Mouse (Mus musculus) heart, embryonic 11.5 days (tissue): ENCODE data around the gene Tdrd3. TPM values are rescaled to one million over a fixed set of nuclear protein-coding genes. Genes with fewer than 3 reads are reported as not detected.

Source experiments
- ATAC-seq: fragments of 200-750 bp; cut with Nextera tagmentation; replicated peaks from 2 replicates; pipeline ENCODE4 v1.8.0; 2017; ENCODE audit warnings: moderate library complexity; ENCODE audit not compliant: insufficient number of reproducible peaks, low FRiP score, low TSS enrichment
- H3K27ac ChIP-seq: fragments of 300-500 bp; sonication (generic); 2 replicates; pipeline ENCODE4 v1.5.1; 2014; ENCODE audit warnings: mild to moderate bottlenecking, low read depth, low read length
- H3K27me3 ChIP-seq: fragments of 300-500 bp; sonication (generic); 2 replicates; pipeline ENCODE4 v1.6.1; 2014; ENCODE audit warnings: mild to moderate bottlenecking, low read length, mixed read lengths; ENCODE audit not compliant: control insufficient read depth, insufficient read depth
- H3K36me3 ChIP-seq: fragments of 300-500 bp; sonication (generic); 2 replicates; pipeline ENCODE4 v1.6.1; 2014; ENCODE audit warnings: mild to moderate bottlenecking, low read length, moderate library complexity, mixed read lengths; ENCODE audit not compliant: control insufficient read depth, insufficient read depth
- H3K4me1 ChIP-seq: fragments of 300-500 bp; sonication (generic); 2 replicates; pipeline ENCODE4 v1.6.1; 2014; ENCODE audit warnings: low read length; ENCODE audit not compliant: control insufficient read depth, insufficient read depth
- H3K4me2 ChIP-seq: fragments of 300-500 bp; sonication (generic); 2 replicates; pipeline ENCODE4 v1.6.1; 2014; ENCODE audit warnings: mild to moderate bottlenecking, moderate library complexity
- H3K4me3 ChIP-seq: fragments of 300-500 bp; sonication (generic); 2 replicates; pipeline ENCODE4 v1.5.1; 2014; ENCODE audit warnings: low read depth, low read length
- H3K9ac ChIP-seq: fragments of 300-500 bp; sonication (generic); 2 replicates; pipeline ENCODE4 v1.6.1; 2014; ENCODE audit warnings: mild to moderate bottlenecking, low read depth, low read length, moderate library complexity
- H3K9me3 ChIP-seq: fragments of 300-500 bp; sonication (generic); replicated peaks from 2 replicates; pipeline ENCODE4 v1.6.1; 2016; ENCODE audit warnings: low read length; ENCODE audit not compliant: control insufficient read depth
- WGBS: fragments of 180-500 bp; shearing (Covaris S2); extraction: QIAGEN DNeasy Blood & Tissue Kit; methylation state at CpG from one replicate; pipeline ENCODE4 v1.1.7; 2014; ENCODE audit not compliant: insufficient replicate concordance; 5-methylcytosine and 5-hydroxymethylcytosine counted together
- polyA plus RNA-seq: library from polyadenylated mRNA; unstranded; fragments of >200 nt; fragmentation: Nextera tagmentation; extraction: Ambion mirVana; gene quantifications from 2 replicates; pipeline ENCODE4 v1.2.1, GENCODE M21; 2014

Tdrd3 gene
- polyA plus RNA-seq, 1 experiment from 2014 or later: 23.9 TPM

DNA sequence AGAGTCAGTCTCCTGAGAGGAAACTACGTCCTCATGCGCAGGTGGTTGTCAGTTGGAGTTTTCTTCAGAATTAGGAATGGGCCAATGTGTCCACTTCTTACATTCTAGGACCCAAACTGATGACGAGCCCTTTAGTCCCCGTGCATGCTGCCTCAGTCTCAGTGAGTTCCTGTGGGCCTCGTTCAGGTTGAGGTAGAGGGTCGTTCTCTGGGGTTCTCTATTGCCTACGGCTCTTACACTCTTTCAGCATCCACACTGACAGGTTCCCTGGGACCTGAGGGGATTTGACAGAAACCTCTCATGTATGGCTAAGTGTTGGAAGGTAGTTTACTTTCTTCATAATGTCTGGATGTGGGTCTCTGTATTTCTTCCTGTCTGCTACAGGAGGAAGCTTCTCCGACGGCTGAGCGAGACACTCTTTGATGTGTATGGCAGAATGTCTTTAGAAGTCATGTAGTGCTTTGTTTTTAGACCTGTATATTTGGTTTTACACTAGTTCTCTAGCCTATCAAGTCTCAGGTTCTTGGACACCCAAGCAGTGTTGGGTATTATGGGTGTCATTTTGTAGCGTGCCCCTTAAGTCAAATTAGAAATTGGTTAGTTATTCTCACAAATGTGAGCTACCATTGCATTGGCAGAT is 81.6 kb downstream of the Tdrd3 start:
- no peaks in the 10 kb centered on the region for H3K9me3 ChIP-seq
- ATAC-seq: no peak
- no peak overlapping the region for H3K4me2 ChIP-seq
- no peaks in the 10 kb centered on the region for H3K4me1 ChIP-seq
- no peak overlapping the region for H3K4me3 ChIP-seq
- no peaks in the 10 kb centered on the region for H3K36me3 ChIP-seq
- no peak overlapping the region for H3K27ac ChIP-seq
- WGBS: 91% methylated on average over 11 of the region's 11 CpGs
- no peak overlapping the region for H3K9ac ChIP-seq
- H3K27me3 ChIP-seq: no peaks in the 10 kb centered on the region

DNA sequence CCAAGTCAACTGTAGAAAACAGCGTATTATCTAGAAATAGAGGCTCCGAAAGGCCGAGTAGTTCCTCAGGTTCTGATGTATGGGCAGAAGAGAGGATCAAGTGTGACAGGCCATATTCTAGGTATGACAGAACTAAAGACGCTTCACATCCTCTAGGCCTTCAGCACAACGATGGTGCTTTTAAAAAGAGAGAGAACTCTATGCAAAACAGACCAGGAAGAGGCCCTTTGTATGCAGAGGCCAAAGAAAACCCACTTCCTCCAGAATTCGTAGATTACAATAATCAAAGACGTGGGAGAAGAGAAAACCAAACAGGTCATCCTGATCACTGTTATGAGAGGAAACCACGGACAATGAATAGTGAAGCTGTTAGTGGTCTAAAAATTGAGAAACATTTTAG is 89.5 kb downstream of the Tdrd3 start:
- ATAC-seq: no peak
- 87% methylated on average over 8 of the region's 8 CpGs for WGBS
- no peaks in the 10 kb centered on the region for H3K27me3 ChIP-seq
- peaks cover 10% of the 10 kb centered on the region for H3K36me3 ChIP-seq
- H3K9me3 ChIP-seq: no peaks in the 10 kb centered on the region
- no peaks in the 10 kb centered on the region for H3K4me1 ChIP-seq
- H3K4me3 ChIP-seq: no peak overlapping the region
- H3K27ac ChIP-seq: no peak overlapping the region
- H3K4me2 ChIP-seq: no peak overlapping the region
- H3K9ac ChIP-seq: no peak overlapping the region

DNA sequence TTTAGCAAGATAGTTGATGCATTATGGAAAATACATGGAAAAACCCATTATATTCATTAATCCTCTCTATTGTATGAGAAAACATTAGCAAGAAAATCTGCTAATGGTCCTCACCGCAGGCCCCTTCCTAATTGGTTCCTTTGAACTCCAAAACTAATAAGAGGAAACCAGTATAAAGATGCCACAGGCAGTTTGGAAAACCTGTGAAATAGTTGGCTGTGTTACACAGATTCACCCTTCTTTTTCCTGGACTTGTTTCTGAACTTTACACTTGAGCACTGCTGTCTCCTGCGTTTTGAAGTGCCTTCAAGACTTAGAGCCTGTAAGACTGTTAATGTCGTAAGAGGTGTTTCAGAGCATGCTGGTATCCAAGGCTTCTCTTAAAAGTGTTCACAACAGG is 98.8 kb downstream of the Tdrd3 start:
- Histone ChIP-seq H3K36me3 (no peaks in the 10 kb centered on the region), H3K27me3 (no peaks in the 10 kb centered on the region), H3K9me3 (no peaks in the 10 kb centered on the region), H3K4me1 (no peaks in the 10 kb centered on the region), H3K4me3 (no peak overlapping the region), H3K27ac (no peak overlapping the region), H3K9ac (no peak overlapping the region), H3K4me2 (no peak overlapping the region)
- WGBS: 87% methylated on average over 3 of the region's 3 CpGs
- no peak for ATAC-seq

DNA sequence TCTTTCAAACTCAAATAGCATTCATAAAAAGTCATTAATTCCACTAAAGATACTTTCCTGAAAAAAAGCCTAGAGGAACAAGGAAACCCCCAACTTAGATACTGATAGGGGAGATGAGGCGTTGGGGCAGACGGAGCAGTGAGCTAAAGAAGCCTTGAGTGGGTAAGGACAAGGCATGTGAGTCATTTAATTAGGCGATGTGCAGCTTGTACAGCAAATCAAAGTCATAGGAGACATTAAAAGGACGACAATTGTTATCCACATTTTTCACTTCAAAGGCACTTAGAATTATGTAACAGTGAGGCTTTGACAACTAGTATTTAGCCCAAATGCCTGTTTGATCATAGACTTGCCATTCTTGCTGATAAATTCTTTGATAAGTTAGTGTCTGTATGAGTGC is 100.9 kb downstream of the Tdrd3 start:
- no peak overlapping the region for H3K27ac ChIP-seq
- H3K4me3 ChIP-seq: no peak overlapping the region
- H3K36me3 ChIP-seq: no peaks in the 10 kb centered on the region
- no peaks in the 10 kb centered on the region for H3K9me3 ChIP-seq
- no peak overlapping the region for H3K4me2 ChIP-seq
- H3K4me1 ChIP-seq: no peaks in the 10 kb centered on the region
- ATAC-seq: no peak
- 76% methylated on average over 4 of the region's 4 CpGs for WGBS
- H3K9ac ChIP-seq: no peak overlapping the region
- H3K27me3 ChIP-seq: no peaks in the 10 kb centered on the region

DNA sequence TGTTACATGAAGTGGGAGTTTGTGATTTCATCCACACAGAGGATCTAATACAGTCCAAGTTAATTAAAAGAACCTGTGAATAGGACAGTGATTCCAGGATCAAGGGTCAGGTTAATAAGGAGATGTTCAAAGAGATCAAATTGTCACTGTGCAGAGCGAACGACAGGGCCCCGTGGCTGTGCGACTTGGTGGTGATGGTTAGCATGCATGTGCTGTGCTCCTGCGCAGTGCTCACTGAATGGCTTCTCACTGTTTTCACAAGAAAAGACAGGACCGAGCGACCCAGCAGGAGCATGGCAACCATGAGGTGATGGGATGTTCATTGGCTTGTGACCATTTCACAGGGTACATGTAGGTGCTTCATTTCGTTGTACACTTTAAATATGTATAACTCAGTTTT is 115.4 kb downstream of the Tdrd3 start:
- Histone ChIP-seq H3K36me3 (no peaks in the 10 kb centered on the region), H3K4me3 (no peak overlapping the region), H3K4me1 (no peaks in the 10 kb centered on the region), H3K4me2 (no peak overlapping the region), H3K27me3 (no peaks in the 10 kb centered on the region), H3K9me3 (no peaks in the 10 kb centered on the region), H3K27ac (no peak overlapping the region), H3K9ac (no peak overlapping the region)
- ATAC-seq: no peak
- WGBS: 90% methylated on average over 8 of the region's 8 CpGs

DNA sequence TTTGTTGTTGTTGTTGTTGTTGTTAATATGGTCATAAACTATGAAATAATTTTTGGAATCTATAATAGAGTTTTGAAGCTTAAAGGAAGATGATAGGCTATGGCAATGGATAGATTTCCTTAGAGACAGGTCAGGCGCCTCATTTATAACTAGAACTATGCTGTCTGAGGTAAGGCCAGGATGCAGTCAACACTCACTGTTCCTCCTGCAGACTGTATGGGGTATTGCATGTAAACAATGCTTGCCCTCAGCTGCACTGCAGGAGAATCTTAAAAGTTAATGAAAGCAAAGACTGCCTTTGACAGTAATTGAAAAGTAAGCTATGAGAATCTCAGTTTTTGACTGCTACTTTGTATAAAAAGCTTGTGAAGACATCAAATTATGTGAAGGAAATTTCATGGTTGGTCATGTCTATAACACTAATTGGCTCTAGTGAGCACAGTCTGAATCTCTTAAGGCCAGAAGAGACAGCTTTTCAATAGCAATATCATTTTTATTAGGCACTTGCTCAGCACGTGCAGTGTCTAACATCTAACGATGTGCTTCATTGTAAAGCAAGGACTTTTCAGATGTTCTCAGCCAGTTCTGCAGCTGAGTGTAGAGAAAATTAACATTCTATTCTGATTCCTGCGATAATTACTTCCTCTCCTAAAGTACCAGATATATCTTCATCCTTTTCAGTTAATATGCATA is 120.8 kb downstream of the Tdrd3 start:
- Histone ChIP-seq H3K9me3 (no peaks in the 10 kb centered on the region), H3K27me3 (no peaks in the 10 kb centered on the region), H3K4me1 (no peaks in the 10 kb centered on the region), H3K4me3 (no peak overlapping the region), H3K27ac (no peak overlapping the region), H3K36me3 (no peaks in the 10 kb centered on the region), H3K9ac (no peak overlapping the region), H3K4me2 (no peak overlapping the region)
- 90% methylated on average over 4 of the region's 4 CpGs for WGBS
- no peak for ATAC-seq

DNA sequence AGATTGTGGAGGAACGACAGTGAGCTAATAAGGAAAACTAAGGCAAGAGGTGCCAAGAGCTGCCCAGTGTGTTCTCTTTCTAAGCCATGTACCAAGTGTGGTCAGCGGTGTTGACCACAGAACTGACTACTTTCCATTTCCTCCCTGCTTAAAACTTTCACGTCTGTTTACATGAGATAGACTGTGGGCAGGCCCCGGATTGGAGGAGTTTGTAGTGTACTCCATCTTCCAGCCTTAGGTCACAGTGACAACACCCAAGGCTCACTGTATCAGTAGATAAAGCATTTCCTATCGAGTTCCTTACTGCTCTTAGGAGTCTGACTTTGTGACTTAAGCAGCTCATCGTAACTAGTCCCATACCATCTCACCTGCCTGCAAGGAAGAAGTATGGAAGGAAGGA is 133.5 kb downstream of the Tdrd3 start:
- ATAC-seq: no peak
- no peaks in the 10 kb centered on the region for H3K4me1 ChIP-seq

DNA sequence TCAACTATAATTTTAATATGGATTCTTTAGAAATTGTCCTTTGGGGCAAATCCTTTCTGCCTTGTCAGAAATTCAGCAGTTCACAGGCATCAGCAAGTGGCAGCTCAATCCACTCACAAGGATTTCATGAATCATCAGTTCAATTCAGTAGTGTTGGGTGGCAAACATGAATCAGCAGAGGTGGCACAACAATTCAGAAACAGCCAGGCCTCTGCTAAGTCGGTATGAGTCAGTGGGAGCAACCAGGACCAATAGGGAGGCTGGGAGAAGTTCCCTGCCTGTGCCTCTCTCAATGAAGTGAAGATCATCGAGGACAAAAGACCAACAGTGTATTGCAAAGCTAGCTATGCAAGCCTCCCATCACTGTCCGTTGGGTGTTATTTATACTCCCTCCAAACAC is 135.8 kb downstream of the Tdrd3 start:
- WGBS: 57% methylated on average over 3 of the region's 3 CpGs
- Histone ChIP-seq H3K9ac (no peak overlapping the region), H3K4me2 (no peak overlapping the region), H3K27ac (no peak overlapping the region), H3K9me3 (no peaks in the 10 kb centered on the region), H3K27me3 (no peaks in the 10 kb centered on the region), H3K4me3 (no peak overlapping the region), H3K4me1 (no peaks in the 10 kb centered on the region), H3K36me3 (no peaks in the 10 kb centered on the region)
- no peak for ATAC-seq

More for the DNA sequence above, 133.5 kb downstream of the Tdrd3 start:
- H3K36me3 ChIP-seq: 0 out of 2 replicates have a peak, but pooled peaks cover 5% of the 10 kb centered on the region
- no peak overlapping the region for H3K9ac ChIP-seq
- no peaks in the 10 kb centered on the region for H3K9me3 ChIP-seq
- H3K27me3 ChIP-seq: no peaks in the 10 kb centered on the region
- 63% methylated on average over 6 of the region's 6 CpGs for WGBS
- no peak overlapping the region for H3K27ac ChIP-seq
- no peak overlapping the region for H3K4me3 ChIP-seq
- no peak overlapping the region for H3K4me2 ChIP-seq

DNA sequence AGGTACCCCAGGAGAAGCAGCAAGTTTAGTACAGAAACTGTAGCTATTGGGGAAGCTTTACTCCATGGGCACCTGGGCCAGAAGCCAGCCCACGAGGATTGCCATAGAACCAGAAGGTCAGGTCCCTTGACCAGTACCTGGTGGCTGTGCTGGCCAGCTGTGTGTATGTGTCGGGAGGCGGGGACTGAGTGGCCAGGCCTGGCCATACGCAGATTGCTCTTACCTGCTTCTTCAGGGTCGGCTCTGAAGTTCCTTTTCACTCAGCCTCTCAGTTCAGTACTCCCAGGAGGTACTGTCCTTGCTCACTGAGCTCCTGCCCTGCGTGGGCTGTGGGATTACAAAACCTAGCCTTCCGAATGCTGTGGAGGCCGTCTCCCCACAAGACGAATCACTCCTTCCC is 147.4 kb downstream of the Tdrd3 start:
- Histone ChIP-seq H3K27ac (no peak overlapping the region), H3K9ac (no peak overlapping the region), H3K36me3 (no peaks in the 10 kb centered on the region), H3K9me3 (no peaks in the 10 kb centered on the region), H3K27me3 (0 out of 2 replicates have a peak, but pooled peaks cover 2% of the 10 kb centered on the region), H3K4me1 (0 out of 2 replicates have a peak, but pooled peaks cover 3% of the 10 kb centered on the region), H3K4me3 (no peak overlapping the region), H3K4me2 (no peak overlapping the region)
- no peak for ATAC-seq
- 55% methylated on average over 9 of the region's 9 CpGs for WGBS
